Mouse (Mus musculus) left cerebral cortex, postnatal 25 days (tissue): ENCODE data around the gene Atp1a3. TPM values are rescaled to one million over a fixed set of nuclear protein-coding genes. Genes with fewer than 3 reads are reported as not detected.

ENCODE experiments used
- microRNA-seq, 2 experiments: library from miRNA; unstranded; fragments of <30 nt; microRNA quantifications; one replicate each; pipeline ENCODE4 v1.2.0; 2022
- total RNA-seq, 2 experiments: library from RNA; stranded (reverse); gene quantifications; 2 replicates each; pipeline ENCODE4 v1.2.3; 2021

Atp1a3 gene
- total RNA-seq, 2 experiments from 2014 or later, result 1,972 to 2,046 TPM

Small RNA genes within 50 kb of the gene (microRNA-seq; reads per million reads assigned to microRNA genes)
- gene Mir7046 (12.4 to 15.1 reads per million in 2 experiments), gene Mir7047 (52.2 to 96.7 reads per million in 2 experiments)

Other genes with a start within 250 kb of the Atp1a3 start
- not detected for gene Cd177, start 245.6 kb downstream of the Atp1a3 start, total RNA-seq
- not detected for gene Ceacam10, start 228.8 kb downstream of the Atp1a3 start, total RNA-seq
- gene Gm9844, start 143.7 kb downstream of the Atp1a3 start, total RNA-seq, result 1 to 10 TPM; 1.7 to 2.1 TPM
- gene Lypd4, start 136.0 kb downstream of the Atp1a3 start, total RNA-seq, result not detected
- not detected for gene Dmrtc2, start 135.9 kb downstream of the Atp1a3 start, total RNA-seq
- gene Rps19, start 121.6 kb downstream of the Atp1a3 start, total RNA-seq, result 100 to 1,000 TPM; 446 to 451 TPM
- gene Cd79a, start 108.6 kb downstream of the Atp1a3 start, total RNA-seq, result under 1 TPM; 0.46 to 0.64 TPM
- gene Arhgef1, start 103.0 kb downstream of the Atp1a3 start, total RNA-seq, result 10 to 100 TPM; 70.5 to 79.1 TPM
- gene Gm4881, start 61.5 kb downstream of the Atp1a3 start, total RNA-seq, result not detected
- gene Rabac1, start 33.2 kb downstream of the Atp1a3 start, total RNA-seq, result 100 to 1,000 TPM; 266 to 283 TPM
- 100 to 1,000 TPM; 215 to 242 TPM for gene Grik5, start 66.4 kb upstream of the Atp1a3 start, total RNA-seq
- 10 to 100 TPM; 31.4 to 37.0 TPM for gene Zfp574, start 66.6 kb upstream of the Atp1a3 start, total RNA-seq
- 10 to 100 TPM; 11.8 to 13.7 TPM for gene Pou2f2, start 173.8 kb upstream of the Atp1a3 start, total RNA-seq
- gene Dedd2, start 214.7 kb upstream of the Atp1a3 start, total RNA-seq, result 10 to 100 TPM; 24.1 to 25.4 TPM
- gene Zfp526, start 215.5 kb upstream of the Atp1a3 start, total RNA-seq, result 10 to 100 TPM in 1 of 2 experiments, 1 to 10 TPM in 1; 10.0 to 11.1 TPM
- gene Gsk3a, start 231.9 kb upstream of the Atp1a3 start, total RNA-seq, result 100 to 1,000 TPM; 213 to 224 TPM
- 10 to 100 TPM; 65.1 to 75.6 TPM for gene Erf, start 244.8 kb upstream of the Atp1a3 start, total RNA-seq